Comparison of ENCODE assay signal across 10 mouse cellular contexts in the genomic region with DNA sequence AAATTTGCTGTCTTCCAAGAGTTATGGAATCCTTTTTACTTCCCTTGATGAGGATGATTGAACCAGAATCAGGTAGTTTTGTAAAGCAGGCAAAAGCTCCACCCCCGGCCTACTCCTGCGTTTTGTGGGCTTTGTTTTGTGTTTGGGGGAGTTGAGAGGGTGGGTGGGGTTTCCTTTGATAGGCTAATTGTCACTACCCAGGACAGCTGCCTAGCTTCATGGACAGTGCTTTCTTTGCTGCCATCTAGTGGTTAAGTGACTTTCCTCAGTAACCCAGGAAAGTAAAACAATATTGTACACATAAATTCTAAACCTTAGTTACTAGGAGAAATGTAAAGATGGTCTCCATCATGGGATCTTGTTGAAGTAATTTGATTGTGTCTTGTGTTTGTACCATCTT.
DNase-seq lines count a peak whose midpoint lies in the region; ATAC-seq lines count a peak whose summit lies in the region.
"Had no signal": no experiment of that assay in that cellular context is flagged by ENCODE, and none has a peak within 500 bp of the region (broad histone marks: within the 10 kb centered on the region; RNA-seq: fewer than 3 reads in every experiment).

No protein-coding gene starts in this region.

- no peak overlapping the region for H3K4me2 ChIP-seq in heart, embryonic 12.5 days
- H3K4me2 ChIP-seq: embryonic facial prominence, embryonic 15.5 days; liver, embryonic 15.5 days had no signal

- no peak overlapping the region for H3K9ac ChIP-seq in heart, embryonic 12.5 days
- H3K9ac ChIP-seq: embryonic facial prominence, embryonic 15.5 days; liver, embryonic 15.5 days had no signal

- H3K9me3 ChIP-seq in heart, embryonic 12.5 days (replicated peaks), result no peaks in the 10 kb centered on the region
- H3K9me3 ChIP-seq: embryonic facial prominence, embryonic 15.5 days; liver, embryonic 15.5 days had no signal

- peaks cover 11% of the 10 kb centered on the region for H3K36me3 ChIP-seq in heart, embryonic 12.5 days
- H3K36me3 ChIP-seq: liver, embryonic 15.5 days had no signal

- H3K27me3 ChIP-seq in heart, embryonic 12.5 days (replicated peaks), result no peaks in the 10 kb centered on the region
- H3K27me3 ChIP-seq: embryonic facial prominence, embryonic 15.5 days; liver, embryonic 15.5 days had no signal

- peak; percentile 27 to 33 for DNase-seq in heart, adult 9 months (ENCODE audit: low spot score in 2 of 2)
- DNase-seq in spleen, postnatal 36 days (ENCODE audit: low spot score in 2 of 2), result peak; percentile 18 to 45
- DNase-seq in spleen, adult 12 weeks (ENCODE audit: low spot score), result no peak
- peak; percentile 58 for DNase-seq in c-Kit-positive CD71-negative TER-119-negative erythroid progenitor cells, embryonic 14.5 days (ENCODE audit: low read depth)
- DNase-seq in induced T-regulatory cell, adult 2 months (ENCODE audit: low read depth), result peak; percentile 73
- peak; percentile 16 for DNase-seq in retina, adult 2 months (ENCODE audit: low read depth, low spot score)
- no peak for DNase-seq in testis, postnatal 14 days (ENCODE audit: low spot score)

- 0 out of 2 replicates have a peak, but pooled peaks cover 2% of the 10 kb centered on the region for H3K4me1 ChIP-seq in heart, embryonic 12.5 days (replicated peaks)
- H3K4me1 ChIP-seq: embryonic facial prominence, embryonic 15.5 days; liver, embryonic 15.5 days had no signal

- no peak overlapping the region for H3K4me3 ChIP-seq in heart, embryonic 12.5 days
- H3K4me3 ChIP-seq: embryonic facial prominence, embryonic 15.5 days; liver, embryonic 15.5 days had no signal

- H3K27ac ChIP-seq in heart, embryonic 12.5 days (ENCODE audit: poor library complexity, severe bottlenecking), result no peak overlapping the region
- H3K27ac ChIP-seq: embryonic facial prominence, embryonic 15.5 days; liver, embryonic 15.5 days had no signal

- WGBS in heart, embryonic 12.5 days, result 3% methylated on average over 2 of the region's 2 CpGs

- ATAC-seq in heart, embryonic 12.5 days (ENCODE audit: insufficient number of reproducible peaks, low FRiP score), result no peak

Comparison
In these comparisons a context has a peak if more than half of its experiments do, and no peak if none do; other contexts are left out.
1. DNase-seq: peak in heart, adult 9 months (2 of 2), spleen, postnatal 36 days (2 of 2), c-Kit-positive CD71-negative TER-119-negative erythroid progenitor cells, embryonic 14.5 days (single experiment), induced T-regulatory cell, adult 2 months (single experiment) and retina, adult 2 months (single experiment); none in spleen, adult 12 weeks (single experiment) and testis, postnatal 14 days (single experiment).